Mouse (Mus musculus) megakaryocyte, embryonic 14.5 days (primary cell): Measurements from ENCODE around the gene Acer3. TPM values are rescaled to one million over a fixed set of nuclear protein-coding genes. Genes with fewer than 3 reads are reported as not detected.

ENCODE experiments used
- H3K27me3 ChIP-seq: replicated peaks from 2 replicates; pipeline ENCODE3; 2012; ENCODE audit warnings: inconsistent platforms
- H3K36me3 ChIP-seq: replicated peaks from 2 replicates; pipeline ENCODE3; 2012; ENCODE audit warnings: low read length, inconsistent platforms, mixed read lengths
- H3K4me1 ChIP-seq: 2 replicates; pipeline ENCODE4 v1.6.1; 2012; ENCODE audit warnings: inconsistent platforms
- H3K4me3 ChIP-seq: replicated peaks from 2 replicates; pipeline ENCODE3; 2012; ENCODE audit warnings: moderate library complexity, mild to moderate bottlenecking, inconsistent platforms
- H3K9me3 ChIP-seq: 2 replicates; pipeline ENCODE4 v1.6.1; 2012; ENCODE audit warnings: inconsistent platforms
- FLI1 ChIP-seq: IDR thresholded peaks from 2 replicates; pipeline ENCODE4 v1.6.1; 2012; ENCODE audit warnings: low read length, inconsistent platforms, mixed read lengths
- GATA1 ChIP-seq: IDR thresholded peaks from 3 replicates; pipeline ENCODE4 v1.6.1; 2012; ENCODE audit warnings: mixed read lengths, low read length, inconsistent platforms, borderline replicate concordance
- polyA plus RNA-seq: library from polyadenylated mRNA; stranded (reverse); fragments of >175 nt; gene quantifications from 2 replicates; pipeline ENCODE4 v1.2.3, GENCODE M21; 2012; ENCODE audit warnings: low replicate concordance; ENCODE audit not compliant: insufficient read depth

Gene Acer3
- polyA plus RNA-seq, 1 experiment = 1.2 TPM

DNA sequence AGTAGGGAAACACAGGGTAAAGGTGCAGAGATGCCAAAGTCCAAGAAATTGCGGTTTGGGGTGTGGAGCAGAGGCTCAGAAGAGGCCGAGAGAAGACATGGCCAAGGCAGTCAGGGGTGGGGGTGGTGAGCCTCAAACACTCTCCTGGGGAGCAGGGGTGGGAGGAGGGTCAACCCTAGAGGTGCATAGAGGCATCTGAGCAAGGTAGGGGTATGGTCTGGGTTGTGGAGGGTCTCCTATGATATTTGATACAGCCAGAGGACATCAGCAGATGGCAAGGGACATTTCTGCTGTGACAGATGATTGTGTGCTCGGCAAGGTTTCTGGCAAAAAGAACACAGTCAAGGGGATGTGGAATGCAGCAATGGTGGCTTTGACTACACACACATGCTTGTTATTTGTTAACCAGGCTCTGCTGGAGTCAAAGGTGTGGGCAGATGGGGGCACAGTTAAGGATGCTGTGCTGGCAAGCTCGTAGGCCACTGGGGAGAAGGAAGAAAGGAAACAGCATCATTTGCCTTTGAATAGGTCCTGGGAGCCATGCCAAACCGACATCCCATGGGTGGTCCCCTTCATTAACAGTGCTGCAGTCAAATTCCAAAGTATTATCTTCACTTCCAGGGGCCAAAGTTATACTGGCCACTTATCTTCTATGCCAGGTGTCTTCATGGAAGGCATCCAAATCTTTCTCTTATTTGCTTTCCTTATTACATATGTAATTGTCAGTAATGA, 2.4 kb upstream of the Acer3 start:
- no peaks in the 10 kb centered on the region for H3K9me3 ChIP-seq

GRCm38 (mm10) chr7:98322415-98322814, 1.4 kb upstream of the Acer3 start:
- TF ChIP-seq GATA1 (no peak), FLI1 (no peak)
- Histone ChIP-seq H3K9me3 (no peaks in the 10 kb centered on the region), H3K4me1 (peaks cover 39% of the 10 kb centered on the region), H3K4me3 (no peak overlapping the region), H3K27me3 (peaks cover 10% of the 10 kb centered on the region), H3K36me3 (no peaks in the 10 kb centered on the region)

More for the DNA sequence above, 2.4 kb upstream of the Acer3 start:
- Histone ChIP-seq H3K36me3 (no peaks in the 10 kb centered on the region), H3K27me3 (peaks cover 6% of the 10 kb centered on the region), H3K4me1 (peaks cover 43% of the 10 kb centered on the region), H3K4me3 (no peak overlapping the region)
- TF ChIP-seq FLI1 (no peak), GATA1 (no peak)

DNA sequence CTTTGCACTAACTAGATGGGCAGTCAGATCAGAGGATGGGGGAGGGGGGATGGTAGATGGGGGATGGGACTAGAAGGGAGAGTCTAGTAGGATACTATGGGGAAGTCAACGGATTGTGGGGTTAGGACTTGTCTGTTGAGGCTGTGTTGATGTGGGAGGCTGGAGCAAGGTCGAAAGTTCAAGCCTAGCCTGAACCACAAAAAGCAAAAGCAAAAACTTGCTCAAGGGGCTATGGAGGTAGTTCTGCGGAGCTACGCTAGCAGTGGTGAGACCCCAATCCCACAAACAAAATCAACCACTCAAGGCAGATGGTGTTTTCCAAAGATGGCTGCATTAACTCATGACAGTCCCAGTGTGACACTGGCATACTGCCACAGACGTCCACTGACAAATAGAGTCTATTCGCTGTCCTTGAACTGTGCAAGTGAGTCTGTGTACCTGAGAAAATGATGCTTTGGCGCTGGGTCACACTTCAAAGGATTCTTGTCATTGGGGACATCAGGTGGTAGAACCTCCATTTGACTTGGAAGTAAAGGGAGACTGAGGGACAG, 927 bp downstream of the Acer3 start:
- Histone ChIP-seq H3K4me1 (peaks cover 38% of the 10 kb centered on the region), H3K36me3 (no peaks in the 10 kb centered on the region), H3K4me3 (peak overlapping the region; percentile 40), H3K27me3 (peaks cover 14% of the 10 kb centered on the region), H3K9me3 (no peaks in the 10 kb centered on the region)
- TF ChIP-seq GATA1 = no peak
- TF ChIP-seq FLI1 = no peak

DNA sequence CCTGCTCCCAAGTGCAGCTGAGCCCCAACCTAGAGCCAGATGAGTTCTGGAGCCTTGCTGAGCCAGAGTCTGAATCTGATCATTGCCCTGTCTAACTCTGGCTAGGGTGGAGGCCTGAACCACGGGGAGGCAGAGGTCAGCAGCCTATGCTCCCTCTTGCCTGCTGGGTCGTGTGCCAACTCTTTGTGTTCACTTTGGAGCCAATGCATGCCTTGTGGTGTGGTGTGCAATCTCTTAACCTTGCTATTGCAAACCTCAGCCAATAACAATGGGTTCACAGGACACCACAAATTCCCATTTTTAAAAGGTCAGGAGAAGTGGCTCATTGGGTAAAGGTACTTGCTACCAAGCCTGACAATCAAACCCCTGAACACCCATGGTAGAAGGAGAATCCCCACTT, 4.4 kb downstream of the Acer3 start:
- TF ChIP-seq GATA1 (no peak), FLI1 (no peak)
- peaks cover 28% of the 10 kb centered on the region for H3K27me3 ChIP-seq
- no peaks in the 10 kb centered on the region for H3K9me3 ChIP-seq
- H3K4me1 ChIP-seq = peaks cover 31% of the 10 kb centered on the region
- no peaks in the 10 kb centered on the region for H3K36me3 ChIP-seq
- H3K4me3 ChIP-seq = no peak overlapping the region

DNA sequence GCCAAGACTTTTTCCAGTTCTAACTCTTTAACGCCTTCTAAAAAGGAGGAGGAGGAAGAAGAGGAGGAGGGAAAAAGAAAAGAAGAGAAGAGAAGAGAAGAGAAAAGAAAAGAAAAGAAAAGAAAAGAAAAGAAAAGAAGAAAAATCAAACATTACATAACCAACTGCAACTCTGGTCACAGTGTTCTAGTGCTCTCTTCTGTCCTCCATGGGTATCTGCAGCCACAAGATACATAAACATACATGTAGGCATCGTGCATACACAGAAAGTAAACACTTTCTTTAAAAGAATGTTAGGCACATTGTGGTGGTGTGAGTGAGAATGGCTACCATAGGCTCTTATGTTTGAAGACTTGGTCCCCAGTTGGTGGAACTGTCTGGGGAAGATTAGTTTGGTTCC, 5.9 kb downstream of the Acer3 start:
- Histone ChIP-seq H3K9me3 (no peaks in the 10 kb centered on the region), H3K4me3 (no peak overlapping the region), H3K27me3 (peaks cover 28% of the 10 kb centered on the region), H3K4me1 (peaks cover 23% of the 10 kb centered on the region), H3K36me3 (no peaks in the 10 kb centered on the region)
- TF ChIP-seq GATA1 (no peak), FLI1 (no peak)

GRCm38 (mm10) chr7:98312185-98312920, 8.7 kb downstream of the Acer3 start:
- TF ChIP-seq GATA1 = no peak
- TF ChIP-seq FLI1 = no peak
- Histone ChIP-seq H3K36me3 (no peaks in the 10 kb centered on the region), H3K27me3 (peaks cover 24% of the 10 kb centered on the region), H3K9me3 (no peaks in the 10 kb centered on the region), H3K4me1 (peaks cover 35% of the 10 kb centered on the region), H3K4me3 (no peak overlapping the region)

DNA sequence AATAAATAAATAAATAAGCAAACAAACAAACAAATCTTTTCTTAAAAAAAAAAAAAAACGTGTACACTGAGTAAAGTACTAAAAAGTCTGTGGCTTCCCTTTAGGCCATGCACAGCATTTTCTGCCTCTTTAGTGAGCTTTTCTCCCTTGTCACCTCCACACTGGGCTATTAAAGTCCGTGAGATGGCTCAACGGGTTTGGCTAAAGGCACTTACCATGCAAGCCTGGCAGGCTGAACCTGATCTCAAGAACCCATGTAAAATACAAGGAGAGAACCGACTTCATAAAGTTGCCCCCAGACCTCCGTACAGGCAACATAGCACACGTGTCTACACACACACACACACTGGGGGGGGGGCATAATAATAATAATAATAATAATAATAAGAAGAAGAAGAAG, 10.7 kb downstream of the Acer3 start:
- H3K9me3 ChIP-seq = no peaks in the 10 kb centered on the region
- no peak for TF ChIP-seq GATA1
- TF ChIP-seq FLI1 = no peak
- no peaks in the 10 kb centered on the region for H3K36me3 ChIP-seq
- peaks cover 18% of the 10 kb centered on the region for H3K27me3 ChIP-seq
- H3K4me3 ChIP-seq = no peak overlapping the region
- H3K4me1 ChIP-seq = peaks cover 36% of the 10 kb centered on the region

- no peaks in the 10 kb centered on the region for H3K9me3 ChIP-seq
- peak overlapping the region; percentile 97 for H3K4me3 ChIP-seq
- TF ChIP-seq GATA1 (no peak), FLI1 (no peak)
Measured at GRCm38 (mm10) chr7:98309219-98310030, 11.6 kb downstream of the Acer3 start.

GRCm38 (mm10) chr7:98308607-98309218, 12.3 kb downstream of the Acer3 start:
- Histone ChIP-seq H3K27me3 (peaks cover 10% of the 10 kb centered on the region), H3K9me3 (no peaks in the 10 kb centered on the region), H3K4me1 (peaks cover 31% of the 10 kb centered on the region), H3K36me3 (no peaks in the 10 kb centered on the region), H3K4me3 (peak overlapping the region; percentile 97)
- TF ChIP-seq GATA1 (no peak), FLI1 (no peak)

More at GRCm38 (mm10) chr7:98309219-98310030, 11.6 kb downstream of the Acer3 start:
- Histone ChIP-seq H3K27me3 (peaks cover 13% of the 10 kb centered on the region), H3K36me3 (no peaks in the 10 kb centered on the region), H3K4me1 (peaks cover 36% of the 10 kb centered on the region)
